Mouse (Mus musculus) CD4-positive, CD25-positive, alpha-beta regulatory T cell, adult 4 months (primary cell): ENCODE measurements around the gene Dnaja2. TPM values are rescaled to one million over a fixed set of nuclear protein-coding genes. Genes with fewer than 3 reads are reported as not detected.
A peak's percentile ranks its signal among the peaks of the same experiment; 100 is the strongest.

Source experiments
- ATAC-seq: one replicate; pipeline ENCODE4 v1.8.0; 2017
- polyA plus RNA-seq, 2 experiments: library from polyadenylated mRNA; unstranded; fragments of 100-300 nt; shearing (Covaris generic); gene quantifications; one replicate each; pipeline ENCODE4 v1.2.1; 2017

Gene Dnaja2
- polyA plus RNA-seq, 2 experiments from 2014 or later, result 148 to 158 TPM

DNA sequence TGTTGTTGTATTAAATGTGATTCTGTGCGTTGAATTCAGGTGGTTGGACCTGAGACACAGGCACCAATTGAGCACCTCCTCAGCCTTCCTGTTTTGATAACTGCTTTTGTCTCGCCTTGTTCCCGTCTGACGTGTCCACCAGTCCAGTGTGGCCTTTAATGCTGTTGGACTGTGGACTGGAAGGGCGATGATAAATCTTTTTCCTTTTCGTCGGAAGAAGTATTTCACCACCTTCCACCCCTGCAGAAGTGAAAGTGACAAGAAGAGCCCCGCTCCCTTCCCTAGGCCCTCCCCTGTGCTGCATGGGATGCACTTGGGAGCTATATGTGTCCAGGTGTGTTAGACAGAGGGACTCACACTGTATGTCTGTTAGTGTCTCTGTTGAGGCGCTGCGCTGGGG is 54.7 kb downstream of the Dnaja2 start:
- ATAC-seq, result no peak

DNA sequence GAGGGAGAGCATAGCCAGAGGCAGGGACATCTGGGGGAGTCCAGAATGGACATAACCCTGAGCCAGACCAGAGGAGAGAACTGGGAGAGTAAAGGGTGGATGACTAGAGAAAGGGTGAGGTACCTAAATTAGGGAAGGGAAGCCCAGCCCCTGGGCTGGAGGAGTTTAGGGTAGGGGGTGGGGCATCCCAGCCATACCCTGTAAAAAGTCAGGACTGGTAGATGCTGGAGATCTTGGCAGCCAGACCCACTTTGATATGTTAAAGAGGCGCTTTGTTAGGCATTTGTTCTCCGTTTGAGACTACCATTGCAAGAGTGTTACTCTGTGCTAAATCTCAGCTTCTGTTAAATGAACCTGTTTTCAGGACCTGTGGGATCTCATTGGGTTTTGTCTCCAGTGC is 56.6 kb downstream of the Dnaja2 start:
- ATAC-seq, result no peak

DNA sequence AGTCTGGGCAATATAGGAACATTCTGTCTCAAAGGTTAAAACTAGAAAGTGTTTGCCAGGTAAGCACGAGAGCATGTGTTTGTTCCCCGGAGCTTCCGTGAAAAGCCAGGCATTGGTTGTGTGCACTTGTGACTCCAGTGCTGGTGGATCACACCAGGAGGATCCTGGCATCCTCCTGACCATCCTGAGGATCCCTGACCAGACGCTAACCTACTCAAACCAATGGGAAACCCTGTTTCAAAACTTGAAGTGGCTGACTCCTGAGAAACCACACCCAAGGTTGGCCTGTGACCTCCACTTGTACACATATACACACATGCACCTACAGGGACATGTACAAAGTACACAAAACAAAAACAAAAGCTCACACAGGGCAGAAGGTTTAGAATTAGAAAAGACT is 58.4 kb downstream of the Dnaja2 start:
- ATAC-seq, result no peak

DNA sequence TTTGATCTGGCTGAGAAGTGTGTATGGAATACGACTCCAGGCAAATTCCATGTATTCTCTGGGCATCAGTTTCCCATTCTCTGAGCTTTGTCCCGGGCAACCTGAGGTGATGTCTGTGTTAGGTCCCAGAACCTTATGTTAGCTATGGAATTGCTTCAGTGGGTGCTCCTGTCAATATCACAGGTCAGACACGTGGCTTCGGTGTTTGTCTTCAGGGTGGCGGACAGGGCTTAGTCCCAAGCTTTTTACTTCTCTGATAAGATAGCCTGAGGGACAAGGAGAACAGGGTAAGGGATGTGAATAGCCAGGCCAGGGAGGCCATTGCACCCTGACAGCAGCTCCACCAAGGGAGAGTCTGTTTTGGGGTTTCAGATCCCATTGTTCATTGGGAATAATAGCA is 59.0 kb downstream of the Dnaja2 start:
- ATAC-seq, result no peak

DNA sequence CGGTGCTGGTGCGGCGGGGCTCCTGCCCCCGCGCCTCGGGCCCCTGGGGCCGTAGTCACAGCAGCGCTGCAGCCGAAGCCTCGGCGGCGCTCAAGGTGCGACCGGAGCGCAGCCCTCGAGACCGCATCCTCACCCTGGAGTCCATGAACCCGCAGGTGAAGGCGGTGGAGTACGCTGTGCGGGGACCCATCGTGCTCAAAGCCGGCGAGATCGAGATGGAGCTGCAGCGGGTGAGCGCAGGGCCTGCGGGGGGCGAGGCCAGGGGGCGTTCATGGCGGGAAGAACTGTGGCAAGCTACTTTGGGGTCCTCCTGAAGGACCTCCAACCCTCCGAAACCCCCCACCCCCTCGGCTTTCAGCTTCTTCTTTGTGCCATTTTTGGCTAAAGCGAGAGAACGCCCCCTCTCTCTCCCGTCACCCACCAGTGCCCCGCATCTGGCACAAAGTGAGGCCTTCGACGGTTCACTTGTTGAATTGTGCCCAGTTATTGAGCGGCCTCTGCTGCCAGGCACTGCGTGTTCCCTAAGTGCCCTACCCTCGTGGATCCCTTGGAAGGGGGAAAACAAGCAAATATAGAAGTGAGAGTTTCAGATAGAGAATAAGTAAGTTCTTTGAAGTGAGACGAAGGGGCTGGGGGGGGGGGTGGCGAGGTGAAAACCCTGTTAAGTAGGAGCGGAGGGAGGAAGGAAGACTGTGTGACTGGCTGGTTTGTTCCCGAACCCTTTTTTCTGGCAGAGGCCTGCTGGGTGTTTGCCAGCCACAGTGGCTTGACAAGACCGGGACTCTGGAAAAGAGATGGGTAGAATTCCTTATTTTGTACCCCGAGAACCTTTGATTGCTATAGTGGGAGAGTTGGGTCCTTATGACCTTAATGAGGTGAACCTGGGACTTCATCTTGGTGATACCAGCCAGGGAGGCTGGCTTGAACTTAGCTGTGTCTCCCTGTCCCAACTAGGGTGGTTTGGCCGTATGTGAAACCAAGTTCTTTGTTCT is 61.9 kb downstream of the Dnaja2 start:
- ATAC-seq, result peak; percentile 17

DNA sequence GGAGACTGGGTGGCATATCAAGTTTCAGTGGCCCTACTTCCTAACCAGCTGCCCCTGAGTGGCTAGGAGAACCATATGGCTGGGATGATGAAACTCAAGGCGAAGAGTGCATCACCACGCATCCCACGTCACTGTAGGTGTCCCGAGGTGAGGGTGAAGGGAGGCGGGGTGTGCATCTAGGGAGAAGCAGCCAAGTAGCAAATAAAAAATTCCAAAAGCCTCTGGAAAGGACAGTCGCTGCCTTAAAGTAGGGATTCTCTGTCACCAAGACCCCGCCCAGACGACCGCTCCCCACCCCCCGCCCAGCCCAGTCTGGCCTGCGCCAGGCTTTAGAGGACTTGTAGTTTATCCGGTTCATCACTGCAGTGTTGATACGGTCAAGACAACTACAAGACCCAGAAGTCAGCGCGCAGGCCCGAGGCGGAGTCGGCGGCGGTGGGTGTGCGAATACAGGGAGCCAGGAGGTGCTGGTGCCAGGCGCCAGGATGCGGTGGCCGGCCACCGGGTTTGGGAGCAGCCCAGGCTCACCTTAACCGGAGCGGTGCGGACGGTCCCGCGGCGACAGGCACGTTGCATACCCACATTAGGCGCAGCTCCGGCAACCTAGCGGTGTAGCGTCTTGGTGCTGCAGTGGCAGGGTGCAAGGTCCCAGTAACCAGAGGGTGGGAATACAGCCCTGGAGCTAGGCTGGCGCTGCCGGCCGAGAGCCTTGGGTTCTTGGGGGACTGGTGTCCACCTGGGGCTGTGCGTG is 62.8 kb downstream of the Dnaja2 start, which contains the start of gene Gpt2:
Gene Gpt2, plus strand, starts transcription at position 452 of the 751 bp plus-strand sequence.
- ATAC-seq, result peak; percentile 99

DNA sequence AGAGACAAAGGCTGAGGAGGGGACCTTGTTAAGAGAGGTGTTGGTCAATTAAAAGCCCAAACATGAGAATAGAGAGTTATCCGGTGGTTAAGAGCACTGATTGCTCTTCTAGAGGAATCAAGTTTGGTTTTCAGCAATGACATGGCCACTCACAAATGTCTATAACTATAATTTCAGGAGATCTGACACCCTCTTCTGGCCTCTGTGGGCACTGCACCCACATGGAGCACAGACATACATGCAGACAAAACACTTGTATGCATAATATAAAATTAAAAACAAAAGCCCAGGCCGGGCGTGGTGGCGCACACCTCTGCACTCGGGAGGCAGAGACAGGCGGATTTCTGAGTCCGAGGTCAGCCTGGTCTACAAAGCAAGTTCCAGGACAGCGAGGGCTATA is 65.6 kb downstream of the Dnaja2 start:
- no peak for ATAC-seq

DNA sequence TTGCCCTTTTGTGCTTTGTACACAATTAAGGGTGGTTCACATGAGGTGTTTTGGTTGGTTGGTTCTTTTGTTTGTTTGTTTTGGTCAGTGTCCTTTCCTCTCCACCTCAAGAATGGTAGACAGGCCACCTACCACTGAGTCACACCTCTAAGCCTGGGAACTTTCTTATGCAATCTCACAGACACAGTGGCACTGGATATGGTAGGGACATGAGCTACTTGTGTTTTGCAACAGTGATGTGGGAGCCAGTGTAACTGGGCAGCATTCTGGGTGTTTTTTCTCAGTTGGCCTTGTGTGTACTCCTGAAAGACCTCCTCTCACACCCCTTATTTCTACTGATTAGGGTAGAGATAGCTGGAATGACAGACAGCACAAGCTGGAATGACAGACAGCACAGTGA is 66.5 kb downstream of the Dnaja2 start:
- ATAC-seq, result no peak

DNA sequence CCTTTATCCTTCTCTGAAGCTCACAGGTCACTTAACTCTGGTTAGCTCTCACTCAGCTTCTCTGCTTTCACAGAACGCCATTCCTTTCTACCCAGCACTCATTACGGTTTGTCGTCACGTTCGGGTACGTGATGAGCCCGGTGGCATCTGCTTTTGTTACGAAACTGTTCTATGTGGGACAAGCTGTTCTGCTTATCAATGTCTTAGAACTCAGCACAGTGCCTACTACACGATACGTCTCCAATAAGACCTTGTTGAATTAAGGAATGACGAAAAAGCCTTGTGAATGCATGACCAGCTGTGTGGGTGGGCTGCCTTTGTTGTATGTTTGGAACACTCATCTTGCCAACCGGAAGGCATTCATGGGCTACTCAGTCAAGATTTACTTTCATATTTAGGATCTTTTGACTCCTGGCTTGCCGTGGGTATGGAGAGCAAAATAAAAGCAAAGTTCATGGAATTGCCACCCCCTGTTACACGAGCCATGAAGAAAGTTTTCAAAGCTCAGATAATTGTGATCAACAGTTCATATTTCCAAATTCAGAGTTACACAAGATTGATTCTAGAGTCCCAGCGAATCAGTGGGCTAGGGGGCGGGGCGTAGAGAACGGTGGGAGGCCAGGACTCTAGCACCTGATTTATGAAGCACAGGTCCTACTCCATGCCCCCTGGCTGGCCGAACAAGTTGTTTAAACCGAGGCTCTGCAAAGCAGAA is 67.1 kb downstream of the Dnaja2 start:
- no peak for ATAC-seq

Other genes with a start within 250 kb of the Dnaja2 start
- not detected for gene Mylk3, start 169.0 kb downstream of the Dnaja2 start, polyA plus RNA-seq
- gene 4921524J17Rik, start 122.5 kb downstream of the Dnaja2 start, polyA plus RNA-seq, result 10 to 100 TPM; 68.1 to 74.0 TPM
- under 1 TPM; 0.12 to 0.54 TPM for gene Gpt2, start 62.8 kb downstream of the Dnaja2 start, polyA plus RNA-seq
- under 1 TPM in 1 of 2 experiments, not detected in 1; 0.34 TPM for gene Neto2, start 145.6 kb upstream of the Dnaja2 start, polyA plus RNA-seq